Mouse (Mus musculus): ENCODE results near the gene Mog. TPM values are rescaled to one million over a fixed set of nuclear protein-coding genes. Genes with fewer than 3 reads are reported as not detected.

Mog gene
- polyA plus RNA-seq (2021; fragmentation: Nextera tagmentation), result 88.6 and 118 TPM in 2 replicates
- long read RNA-seq, experiment 1, partial matches to known transcripts, result 21 of 35 reads
- long read RNA-seq, experiment 1, other reads (novel, unspliced or antisense), result 13 of 35 reads
- long read RNA-seq, experiment 2, partial matches to known transcripts, result 2 of 8 reads
- long read RNA-seq, experiment 2, other reads (novel, unspliced or antisense), result 5 of 8 reads

GRCm38 (mm10) chr17:37022628-37023576 lies at the start of gene Mog:
TSS of gene Mog (minus strand) at chr17:37023398.

GRCm38 (mm10) chr17:37045611-37046311 lies 22.6 kb upstream of the Mog start, which contains the start of gene Gabbr1:
TSS of gene Gabbr1 (plus strand) at chr17:37045966.

GRCm38 (mm10) chr17:37000863-37001262 lies 22.3 kb downstream of the Mog start, which contains the start of gene Zfp57:
TSS of gene Zfp57 (plus strand) at chr17:37001163.

GRCm38 (mm10) chr17:36989437-36989836 lies 33.8 kb downstream of the Mog start, which contains the start of gene H2-M5:
TSS of gene H2-M5 (minus strand) at chr17:36989537.

GRCm38 (mm10) chr17:36981221-36981813 lies 41.9 kb downstream of the Mog start, which contains the start of gene 2410137M14Rik:
TSS of gene 2410137M14Rik (minus strand) at chr17:36981237.

Other genes starting within 250 kb of the Mog start
- gene H2-M10.6, start 211.2 kb downstream of the Mog start, polyA plus RNA-seq (2021; fragmentation: Nextera tagmentation), result not detected in 2 replicates
- 11.3 and 14.1 TPM in 2 replicates for gene Trim26, start 186.3 kb downstream of the Mog start, polyA plus RNA-seq (2021; fragmentation: Nextera tagmentation)
- gene Trim15, start 156.2 kb downstream of the Mog start, polyA plus RNA-seq (2021; fragmentation: Nextera tagmentation), result not detected in 2 replicates
- gene Trim10, start 153.8 kb downstream of the Mog start, polyA plus RNA-seq (2021; fragmentation: Nextera tagmentation), result not detected in 2 replicates
- 0.08 and 0.12 TPM in 2 replicates for gene Trim40, start 133.3 kb downstream of the Mog start, polyA plus RNA-seq (2021; fragmentation: Nextera tagmentation)
- not detected in 2 replicates for gene Trim31, start 125.3 kb downstream of the Mog start, polyA plus RNA-seq (2021; fragmentation: Nextera tagmentation)
- 6.4 and 8.9 TPM in 2 replicates for gene Rnf39, start 80.5 kb downstream of the Mog start, polyA plus RNA-seq (2021; fragmentation: Nextera tagmentation)
- 228 and 260 TPM in 2 replicates for gene Ppp1r11, start 71.7 kb downstream of the Mog start, polyA plus RNA-seq (2021; fragmentation: Nextera tagmentation)
- gene Znrd1, start 64.8 kb downstream of the Mog start, polyA plus RNA-seq (2021; fragmentation: Nextera tagmentation), result 74.8 and 82.8 TPM in 2 replicates
- gene Znrd1as, start 64.8 kb downstream of the Mog start, polyA plus RNA-seq (2021; fragmentation: Nextera tagmentation), result 5.4 and 6.6 TPM in 2 replicates
- gene 2410137M14Rik, start 42.2 kb downstream of the Mog start, polyA plus RNA-seq (2021; fragmentation: Nextera tagmentation), result 0.32 and 0.35 TPM in 2 replicates
- 0.13 and 0.44 TPM in 2 replicates for gene H2-M5, start 33.9 kb downstream of the Mog start, polyA plus RNA-seq (2021; fragmentation: Nextera tagmentation)
- 1.6 and 1.9 TPM in 2 replicates for gene Zfp57, start 22.2 kb downstream of the Mog start, polyA plus RNA-seq (2021; fragmentation: Nextera tagmentation)
- gene Gabbr1, start 22.6 kb upstream of the Mog start, polyA plus RNA-seq (2021; fragmentation: Nextera tagmentation), result 57.4 and 138 TPM in 2 replicates
- not detected in 2 replicates for gene Olfr90, start 65.1 kb upstream of the Mog start, polyA plus RNA-seq (2021; fragmentation: Nextera tagmentation)
- not detected in 2 replicates for gene Olfr91, start 74.9 kb upstream of the Mog start, polyA plus RNA-seq (2021; fragmentation: Nextera tagmentation)
- not detected in 2 replicates for gene Olfr92, start 96.7 kb upstream of the Mog start, polyA plus RNA-seq (2021; fragmentation: Nextera tagmentation)
- not detected in 2 replicates for gene Olfr93, start 138.1 kb upstream of the Mog start, polyA plus RNA-seq (2021; fragmentation: Nextera tagmentation)
- gene Ubd, start 170.5 kb upstream of the Mog start, polyA plus RNA-seq (2021; fragmentation: Nextera tagmentation), result not detected in 2 replicates
- gene Olfr94, start 177.6 kb upstream of the Mog start, polyA plus RNA-seq (2021; fragmentation: Nextera tagmentation), result not detected in 2 replicates
- not detected in 2 replicates for gene Olfr95, start 189.7 kb upstream of the Mog start, polyA plus RNA-seq (2021; fragmentation: Nextera tagmentation)
- not detected in 2 replicates for gene Olfr96, start 196.7 kb upstream of the Mog start, polyA plus RNA-seq (2021; fragmentation: Nextera tagmentation)
- gene Olfr97, start 213.9 kb upstream of the Mog start, polyA plus RNA-seq (2021; fragmentation: Nextera tagmentation), result not detected in 2 replicates
- not detected in 2 replicates for gene Olfr98, start 240.4 kb upstream of the Mog start, polyA plus RNA-seq (2021; fragmentation: Nextera tagmentation)
- gene H2-M3, start 246.8 kb upstream of the Mog start, polyA plus RNA-seq (2021; fragmentation: Nextera tagmentation), result 4.9 and 5.0 TPM in 2 replicates